Mouse (Mus musculus) small intestine, adult 2 months (tissue): ENCODE data around the gene Aqp2. TPM values are rescaled to one million over a fixed set of nuclear protein-coding genes. Genes with fewer than 3 reads are reported as not detected.

Experiments
- H3K27ac ChIP-seq: fragments of 200-500 bp; 2 replicates; pipeline ENCODE4 v1.5.1; 2012; ENCODE audit warnings: low read depth, low read length, control low read depth, inconsistent platforms; ENCODE audit not compliant: insufficient read depth
- H3K27me3 ChIP-seq: fragments of 200-500 bp; 2 replicates; pipeline ENCODE4 v1.6.1; 2012; ENCODE audit warnings: mild to moderate bottlenecking, moderate library complexity, low read length, inconsistent platforms; ENCODE audit not compliant: control insufficient read depth, insufficient read depth
- H3K36me3 ChIP-seq: fragments of 200-500 bp; 2 replicates; pipeline ENCODE4 v1.6.1; 2012; ENCODE audit warnings: mild to moderate bottlenecking, low read length, control low read depth, inconsistent platforms; ENCODE audit not compliant: control insufficient read depth, insufficient read depth
- H3K4me1 ChIP-seq: fragments of 200-500 bp; 2 replicates; pipeline ENCODE4 v1.6.1; 2012; ENCODE audit warnings: low read length, inconsistent platforms, mixed read lengths; ENCODE audit not compliant: control insufficient read depth, insufficient read depth, insufficient read length
- H3K4me3 ChIP-seq: fragments of 200-500 bp; 2 replicates; pipeline ENCODE4 v1.5.1; 2012; ENCODE audit warnings: low read depth, mild to moderate bottlenecking, control low read depth, inconsistent platforms, low read length, moderate library complexity
- CTCF ChIP-seq: fragments of 200-500 bp; IDR thresholded peaks from 2 replicates; pipeline ENCODE4 v1.5.1; 2012; ENCODE audit warnings: low read depth, mild to moderate bottlenecking, control low read depth, inconsistent platforms, low read length, moderate library complexity, mixed read lengths; ENCODE audit not compliant: insufficient replicate concordance, insufficient read length; ENCODE audit errors: extremely low read depth
- POLR2A ChIP-seq: fragments of 200-500 bp; IDR thresholded peaks from 2 replicates; pipeline ENCODE4 v1.6.1; 2012; ENCODE audit warnings: low read depth, mild to moderate bottlenecking, control low read depth, inconsistent platforms, low read length, moderate library complexity
- WGBS: fragments of 180-500 bp; shearing (Covaris S2); methylation state at CpG from one replicate; pipeline ENCODE4 v1.1.7; 2018; 5-methylcytosine and 5-hydroxymethylcytosine counted together
- polyA plus RNA-seq: library from polyadenylated mRNA; depleted of rRNA; stranded (reverse); fragments of >200 nt; gene quantifications from 2 replicates; pipeline ENCODE4 v1.2.3, GENCODE M21; 2012

The Aqp2 gene
- polyA plus RNA-seq, 1 experiment, result not detected

DNA sequence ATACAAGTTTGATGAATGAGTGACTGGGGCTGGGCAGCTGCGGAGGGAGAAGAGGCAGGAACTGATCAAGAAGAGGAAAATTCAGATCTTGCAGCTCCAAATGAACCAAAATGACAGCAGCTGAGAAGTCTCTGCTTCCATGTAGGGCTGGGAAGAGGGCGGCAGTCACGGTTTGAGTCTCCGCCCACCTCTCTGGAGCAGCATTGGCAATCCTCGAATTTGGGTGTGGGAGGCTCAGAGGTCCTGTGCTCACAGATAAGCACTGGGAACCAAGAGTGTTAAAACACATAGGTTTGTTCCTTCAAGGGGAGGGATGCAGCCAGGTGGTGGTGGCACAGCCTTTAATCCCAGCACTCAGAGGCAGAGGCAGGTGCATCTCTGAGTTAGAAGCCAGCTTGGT lies 27.7 kb downstream of the Aqp2 start:
- Histone ChIP-seq H3K4me3 (no peak overlapping the region), H3K27ac (no peak overlapping the region), H3K36me3 (no peaks in the 10 kb centered on the region), H3K4me1 (no peaks in the 10 kb centered on the region; the same call in 1 of the 2 replicates), H3K27me3 (0 out of 2 replicates have a peak, but pooled peaks cover 3% of the 10 kb centered on the region)
- WGBS, result 15% methylated on average over 5 of the region's 5 CpGs
- TF ChIP-seq CTCF, result no peak
- TF ChIP-seq POLR2A, result no peak

DNA sequence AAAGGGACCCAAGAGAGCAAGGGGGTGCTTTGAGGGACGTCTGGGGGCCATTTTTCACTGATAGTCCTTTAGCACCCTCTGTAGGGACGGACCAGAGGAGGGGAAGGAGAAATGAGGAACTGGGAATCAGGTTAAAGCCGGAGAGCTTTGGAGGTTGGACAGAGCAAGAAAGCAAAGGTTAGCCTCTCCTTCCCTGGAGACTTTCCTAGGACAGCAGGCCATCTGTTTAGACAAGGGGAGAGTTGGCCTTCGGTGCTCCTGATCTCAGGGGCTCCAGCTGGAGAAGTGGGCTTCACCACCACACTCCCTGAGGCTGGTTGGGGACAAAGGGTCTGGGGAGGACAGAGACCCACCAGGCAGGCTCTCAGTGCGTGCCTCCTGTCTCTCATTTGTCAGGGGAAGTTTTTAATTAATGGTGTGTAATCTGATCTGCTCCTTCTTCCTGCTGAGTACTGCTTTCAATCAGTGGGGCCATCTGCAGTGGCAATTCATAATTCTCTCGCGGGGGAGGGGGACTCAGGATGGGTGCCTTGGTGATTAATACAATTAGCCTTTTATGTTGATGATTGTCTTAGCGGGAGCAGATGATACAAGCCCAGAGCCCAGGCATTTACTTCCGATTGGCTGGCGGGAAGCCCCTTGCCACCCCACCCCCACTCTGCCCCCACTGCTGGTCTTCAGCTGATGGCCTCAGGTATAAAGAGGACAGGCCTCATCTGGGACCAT lies 28.7 kb downstream of the Aqp2 start:
- no peaks in the 10 kb centered on the region; the same call in 1 of the 2 replicates for H3K4me1 ChIP-seq
- H3K27me3 ChIP-seq, result 0 out of 2 replicates have a peak, but pooled peaks cover 3% of the 10 kb centered on the region
- TF ChIP-seq POLR2A, result no peak
- no peak for TF ChIP-seq CTCF
- WGBS, result 43% methylated on average over 10 of the region's 10 CpGs
- H3K27ac ChIP-seq, result no peak overlapping the region
- H3K4me3 ChIP-seq, result no peak overlapping the region
- H3K36me3 ChIP-seq, result no peaks in the 10 kb centered on the region

DNA sequence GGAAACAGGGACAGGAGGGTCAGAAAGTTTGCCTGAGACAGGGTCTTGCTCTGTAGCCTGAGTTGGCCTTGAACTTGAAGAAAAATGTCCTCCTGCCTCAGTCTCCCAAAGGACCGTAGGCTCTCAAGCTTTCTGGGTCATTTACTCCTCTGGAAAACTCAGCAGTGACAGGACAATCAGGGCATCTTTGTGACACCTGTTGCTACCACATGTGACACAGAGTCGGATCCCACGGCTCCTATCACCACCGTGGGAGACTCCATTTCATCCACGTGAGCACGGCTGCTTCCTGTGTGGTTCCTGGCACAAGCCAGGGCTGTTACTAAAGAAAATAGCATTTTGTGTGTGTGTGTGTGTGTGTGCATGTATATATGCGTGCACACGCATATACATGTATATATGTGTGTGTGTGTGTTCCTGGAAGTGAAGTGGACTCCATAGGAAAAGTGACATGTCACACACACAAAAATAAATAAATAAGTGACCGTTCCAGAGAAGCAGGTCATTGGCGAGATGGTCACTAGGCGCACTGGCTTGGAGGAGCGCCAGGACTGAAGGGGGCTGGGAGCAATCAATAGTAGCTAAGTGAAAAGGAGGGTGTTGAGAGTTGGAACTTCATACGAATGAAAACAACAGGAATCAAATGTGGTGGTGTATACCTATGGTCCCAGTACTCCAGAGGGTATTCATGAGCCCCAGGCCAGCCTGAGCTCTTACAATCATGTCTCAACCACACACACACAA lies 29.7 kb downstream of the Aqp2 start:
- no peaks in the 10 kb centered on the region; the same call in 1 of the 2 replicates for H3K4me1 ChIP-seq
- H3K36me3 ChIP-seq, result no peaks in the 10 kb centered on the region
- TF ChIP-seq CTCF (no peak), POLR2A (no peak)
- no peak overlapping the region for H3K27ac ChIP-seq
- H3K27me3 ChIP-seq, result 0 out of 2 replicates have a peak, but pooled peaks cover 3% of the 10 kb centered on the region
- 83% methylated on average over 13 of the region's 13 CpGs for WGBS
- H3K4me3 ChIP-seq, result no peak overlapping the region

DNA sequence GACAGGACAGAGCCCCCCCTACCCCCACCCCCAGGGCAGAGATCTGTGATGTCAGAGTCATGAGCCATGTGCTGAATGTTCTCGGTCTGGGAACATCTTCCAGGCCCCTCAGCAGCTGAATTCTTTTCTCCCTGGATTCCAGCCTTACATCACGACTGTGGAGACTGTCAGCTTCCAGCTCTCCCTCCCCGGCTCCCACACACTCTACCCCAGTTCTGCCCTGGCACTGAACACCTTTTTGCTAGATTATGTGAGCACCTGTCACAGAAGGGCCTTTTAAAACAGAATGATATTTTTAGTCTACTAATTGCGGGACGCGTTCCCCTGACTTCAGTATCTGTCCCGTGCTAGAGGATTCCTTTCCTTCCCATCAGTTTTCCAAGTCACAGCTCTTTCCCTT lies 32.7 kb downstream of the Aqp2 start:
- Histone ChIP-seq H3K27ac (no peak overlapping the region), H3K4me3 (no peak overlapping the region), H3K36me3 (no peaks in the 10 kb centered on the region), H3K27me3 (peaks cover 4% of the 10 kb centered on the region; the same call in 1 of the 2 replicates), H3K4me1 (no peaks in the 10 kb centered on the region; the same call in 1 of the 2 replicates)
- TF ChIP-seq POLR2A (no peak), CTCF (no peak)
- 74% methylated on average over 7 of the region's 7 CpGs for WGBS

DNA sequence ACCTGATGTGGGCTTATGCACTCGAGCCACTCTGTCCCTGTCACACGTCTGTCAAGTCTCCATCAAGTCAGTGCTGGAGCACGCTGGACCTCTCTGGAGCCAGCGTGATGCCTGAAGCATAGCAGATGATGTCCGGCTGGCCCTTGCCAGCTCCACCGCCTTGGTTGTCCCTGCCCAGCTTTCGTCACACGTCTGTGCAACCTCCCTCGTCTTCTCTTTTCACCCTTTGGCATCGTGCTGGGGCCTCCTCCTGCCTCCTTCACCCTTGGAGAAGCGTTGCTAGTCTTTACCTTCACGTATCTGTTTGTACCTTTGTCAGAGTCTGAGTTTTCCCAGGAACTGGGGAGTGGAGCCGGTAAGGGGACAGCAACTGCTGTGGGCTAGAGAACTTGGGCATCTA lies 35.4 kb downstream of the Aqp2 start:
- no peaks in the 10 kb centered on the region for H3K4me1 ChIP-seq
- WGBS, result 77% methylated on average over 13 of the region's 13 CpGs
- H3K36me3 ChIP-seq, result no peaks in the 10 kb centered on the region
- H3K27me3 ChIP-seq, result peaks cover 4% of the 10 kb centered on the region; the same call in 1 of the 2 replicates
- H3K27ac ChIP-seq, result no peak overlapping the region
- no peak for TF ChIP-seq POLR2A
- TF ChIP-seq CTCF, result no peak
- no peak overlapping the region for H3K4me3 ChIP-seq

DNA sequence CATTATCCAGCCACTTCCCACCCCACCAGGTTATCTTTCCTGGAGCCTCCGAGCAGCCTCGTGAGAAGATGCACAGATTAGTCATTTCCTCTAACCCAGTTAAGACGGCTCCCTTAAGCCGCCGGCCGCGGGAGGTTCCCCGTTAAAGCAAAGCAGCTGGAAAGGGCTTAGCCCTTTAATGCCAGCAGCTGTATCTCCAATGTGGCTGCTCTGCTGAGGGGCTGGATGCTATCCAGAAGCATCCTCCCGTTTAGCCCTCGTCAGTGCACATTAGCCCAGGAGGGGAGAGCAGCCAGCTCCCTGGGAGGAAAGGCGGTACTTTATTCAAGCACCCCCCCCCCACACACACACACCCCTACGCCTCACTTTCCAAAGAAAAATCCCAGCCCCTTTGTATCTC lies 35.9 kb downstream of the Aqp2 start:
- 14% methylated on average over 12 of the region's 12 CpGs for WGBS
- H3K4me3 ChIP-seq, result no peak overlapping the region
- H3K36me3 ChIP-seq, result no peaks in the 10 kb centered on the region
- TF ChIP-seq POLR2A (no peak), CTCF (no peak)
- no peak overlapping the region for H3K27ac ChIP-seq
- peaks cover 4% of the 10 kb centered on the region; the same call in 1 of the 2 replicates for H3K27me3 ChIP-seq
- no peaks in the 10 kb centered on the region for H3K4me1 ChIP-seq

DNA sequence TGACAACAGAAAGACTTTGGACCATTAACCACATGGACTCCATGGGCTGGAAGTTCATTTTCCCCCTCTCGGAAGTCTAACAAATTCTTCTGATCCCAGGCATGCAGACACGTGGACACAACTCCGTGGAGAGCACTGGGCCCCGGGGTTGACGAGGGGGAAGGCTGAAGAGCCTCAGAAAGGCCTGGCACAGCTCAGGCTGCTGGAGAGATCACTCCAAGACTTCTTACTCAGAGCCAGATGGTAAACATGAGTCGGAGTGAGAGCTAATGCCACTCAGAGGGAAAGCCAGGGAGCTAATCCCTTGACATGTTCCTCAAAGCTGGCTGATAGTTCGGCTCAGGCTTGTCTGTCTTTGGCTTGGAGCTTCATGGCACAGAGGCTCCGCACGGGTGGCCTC lies 36.4 kb downstream of the Aqp2 start:
- Histone ChIP-seq H3K36me3 (no peaks in the 10 kb centered on the region), H3K4me1 (no peaks in the 10 kb centered on the region), H3K27ac (no peak overlapping the region), H3K27me3 (peaks cover 4% of the 10 kb centered on the region; the same call in 1 of the 2 replicates), H3K4me3 (no peak overlapping the region)
- TF ChIP-seq POLR2A, result no peak
- TF ChIP-seq CTCF, result no peak
- 48% methylated on average over 9 of the region's 9 CpGs for WGBS
